Mouse (Mus musculus): ENCODE data around the gene Hid1.

The Hid1 gene

DNA sequence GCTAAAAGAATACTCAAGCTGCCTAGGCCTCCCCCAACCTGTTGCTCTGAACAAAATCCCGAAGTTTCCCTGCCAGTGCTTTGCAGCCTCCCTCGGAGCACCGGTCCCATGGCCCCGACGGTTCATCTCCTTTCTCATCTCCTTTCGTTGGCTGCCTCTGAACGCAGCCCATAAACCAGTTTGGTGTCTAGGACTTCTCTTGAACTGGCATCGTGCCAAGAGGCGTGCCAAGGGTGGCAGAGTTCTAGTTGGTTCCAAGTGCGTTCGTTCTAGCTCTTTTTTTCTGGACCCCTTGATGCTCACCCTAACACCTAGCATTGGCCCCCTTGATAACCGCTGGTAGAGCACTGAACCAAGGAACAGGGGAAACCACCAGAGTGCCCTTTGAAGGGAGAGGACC is 32.3 kb downstream of the Hid1 start:
- no peak for DNase-seq

- no peak for DNase-seq
These were observed 33.0 kb downstream of the Hid1 start, which contains the start of gene Otop3 for GRCm38 (mm10) chr11:115334531-115334930. Gene Otop3, plus strand, starts transcription at chr11:115334731.

DNA sequence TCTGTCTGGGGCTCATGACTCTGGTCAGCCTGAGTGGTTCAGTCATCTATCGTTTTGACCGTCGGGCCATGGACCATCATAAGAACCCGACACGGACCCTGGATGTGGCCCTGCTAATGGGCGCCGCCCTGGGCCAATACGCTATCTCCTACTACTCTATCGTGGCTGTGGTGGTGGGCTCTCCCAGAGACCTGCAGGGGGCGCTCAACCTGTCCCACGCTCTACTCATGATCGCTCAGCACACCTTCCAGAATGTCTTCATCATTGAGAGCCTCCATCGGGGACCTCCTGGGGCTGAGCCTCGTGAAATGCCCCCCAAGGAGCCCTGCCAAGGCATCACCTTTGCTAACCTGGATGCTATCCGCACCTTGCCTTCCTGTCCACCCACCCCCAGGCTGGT is 38.2 kb downstream of the Hid1 start:
- peak; percentile 25 for DNase-seq

DNA sequence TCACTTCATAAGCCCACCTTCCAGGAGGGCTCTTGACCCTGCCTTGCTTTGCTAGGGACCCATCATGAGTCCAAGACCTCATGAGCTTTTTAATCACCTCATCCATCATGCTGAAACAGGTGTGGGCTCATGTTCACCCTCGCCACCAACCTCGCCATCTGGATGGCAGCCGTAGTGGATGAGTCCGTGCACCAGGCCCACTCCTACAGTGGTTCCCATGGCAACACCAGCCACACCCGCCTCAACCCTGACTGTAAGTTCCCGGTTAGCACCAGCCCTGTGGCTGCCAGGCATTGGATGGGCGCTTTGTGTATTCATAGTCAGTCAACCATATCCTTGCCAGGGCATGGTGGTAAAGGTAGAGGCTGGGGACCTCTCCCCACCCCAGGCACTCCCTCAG is 40.8 kb downstream of the Hid1 start:
- DNase-seq, result no peak

- no peak for DNase-seq
These were observed 44.2 kb downstream of the Hid1 start for GRCm38 (mm10) chr11:115323354-115323753.

- DNase-seq, result peak; percentile 39
These were observed 45.5 kb downstream of the Hid1 start, which contains the start of gene Ush1g for GRCm38 (mm10) chr11:115321906-115322693. Gene Ush1g, minus strand, starts transcription at chr11:115322041.

GRCm38 (mm10) chr11:115319704-115320383 is 47.7 kb downstream of the Hid1 start:
- DNase-seq, result no peak

GRCm38 (mm10) chr11:115318245-115319027 is 49.1 kb downstream of the Hid1 start:
- DNase-seq, result no peak

GRCm38 (mm10) chr11:115317204-115317603 is 50.4 kb downstream of the Hid1 start:
- no peak for DNase-seq

DNA sequence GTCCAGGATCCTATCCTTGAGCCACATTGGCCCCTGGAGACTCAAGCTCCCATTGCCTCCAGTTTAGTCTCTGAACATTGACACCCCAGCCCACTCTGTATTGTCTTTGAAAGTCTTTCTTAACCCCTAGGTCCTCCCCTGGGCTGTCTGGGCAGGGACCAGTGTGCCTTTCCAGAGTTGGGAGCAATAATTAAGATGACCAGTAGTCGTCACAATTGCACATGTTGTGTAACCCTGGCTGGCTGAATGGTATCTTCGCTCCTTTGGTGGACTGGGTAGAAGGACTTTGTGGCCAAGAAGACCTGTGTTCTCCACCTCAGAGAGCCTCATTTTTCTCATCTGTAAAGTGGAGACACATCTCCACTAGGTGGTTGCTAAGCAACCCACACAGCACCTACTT is 53.3 kb downstream of the Hid1 start:
- no peak for DNase-seq

GRCm38 (mm10) chr11:115308781-115309180 is 58.8 kb downstream of the Hid1 start:
- no peak for DNase-seq

GRCm38 (mm10) chr11:115306863-115307262 is 60.7 kb downstream of the Hid1 start, which contains the start of gene Otop2:
Gene Otop2, plus strand, starts transcription at chr11:115307163.
- no peak for DNase-seq

DNA sequence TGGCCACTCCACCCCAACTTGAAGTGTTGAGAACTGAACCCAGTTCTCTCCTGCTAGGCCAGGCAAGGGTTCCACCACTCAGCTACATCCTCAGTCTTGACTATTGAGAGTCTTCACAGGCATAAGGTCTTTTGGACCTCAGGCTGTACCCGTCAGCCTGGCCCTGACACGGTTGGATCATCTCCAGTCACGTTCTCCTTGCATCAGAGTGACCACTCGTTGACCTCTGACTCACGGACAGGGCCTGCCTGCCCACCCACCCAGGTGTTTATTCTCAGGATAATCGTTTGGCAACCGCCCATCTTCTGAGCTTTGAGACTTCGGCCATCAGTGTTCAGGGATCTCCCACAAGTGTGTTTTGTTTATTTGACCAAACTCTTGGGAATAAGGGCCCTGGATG is 64.4 kb downstream of the Hid1 start:
- DNase-seq, result no peak

GRCm38 (mm10) chr11:115301351-115301750 is 66.2 kb downstream of the Hid1 start:
- no peak for DNase-seq

- DNase-seq, result no peak
These were observed 66.8 kb downstream of the Hid1 start for GRCm38 (mm10) chr11:115300745-115301144.

DNA sequence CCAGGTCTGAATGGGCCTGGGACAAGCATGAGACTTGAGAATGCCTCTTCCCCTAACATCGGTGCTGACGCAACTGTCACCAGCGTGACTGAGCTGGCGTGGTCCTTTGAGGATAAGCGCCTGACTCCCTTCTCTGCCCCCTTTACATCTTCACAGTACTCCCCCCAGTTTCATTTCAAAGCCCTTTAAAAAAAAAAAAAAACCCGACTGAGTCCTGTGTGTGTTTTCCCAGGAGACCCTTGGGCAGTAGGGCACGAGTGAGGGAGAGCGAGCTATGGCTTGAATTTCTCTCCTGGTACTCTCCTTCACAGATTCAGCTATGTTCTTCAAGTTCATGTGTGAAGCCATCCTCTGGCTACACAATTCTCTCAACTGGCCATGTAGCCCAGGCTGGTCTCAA is 69.4 kb downstream of the Hid1 start:
- no peak for DNase-seq

All from thymus, postnatal 25 days (tissue).